Mouse (Mus musculus) layer of hippocampus, adult 8-10 months (tissue): Measurements from ENCODE around the gene Farp1. TPM values are rescaled to one million over a fixed set of nuclear protein-coding genes. Genes with fewer than 3 reads are reported as not detected.

Experiments
- DNase-seq, 2 experiments: peaks; one replicate each; pipeline ENCODE4 v3.0.0; 2022; ENCODE audit warnings: low spot score in 2 of 2
- total RNA-seq, 4 experiments: library from RNA; stranded (reverse); gene quantifications; 2 replicates each; pipeline ENCODE4 v1.2.4; 2022

Gene Farp1
- total RNA-seq, 4 experiments from 2014 or later = 110 to 121 (median 116) TPM

GRCm38 (mm10) chr14:121057750-121058149 is 22.8 kb downstream of the Farp1 start:
- DNase-seq = no peak

GRCm38 (mm10) chr14:121058481-121058880 is 23.5 kb downstream of the Farp1 start:
- DNase-seq = no peak

- DNase-seq = no peak
Measured at GRCm38 (mm10) chr14:121059266-121059665, 24.3 kb downstream of the Farp1 start.

- no peak for DNase-seq
Measured at GRCm38 (mm10) chr14:121060484-121060883, 25.5 kb downstream of the Farp1 start.

- DNase-seq = no peak
Measured at GRCm38 (mm10) chr14:121061686-121062085, 26.7 kb downstream of the Farp1 start.

- peak; percentile 51 to 68 for DNase-seq
Measured at GRCm38 (mm10) chr14:121062238-121063082, 27.5 kb downstream of the Farp1 start.

- DNase-seq = no peak
Measured at GRCm38 (mm10) chr14:121064726-121065125, 29.7 kb downstream of the Farp1 start.

- no peak for DNase-seq
Measured at GRCm38 (mm10) chr14:121073093-121073866, 38.3 kb downstream of the Farp1 start.

- DNase-seq = no peak
Measured at GRCm38 (mm10) chr14:121074197-121074734, 39.3 kb downstream of the Farp1 start.

- DNase-seq = no peak
Measured at GRCm38 (mm10) chr14:121080739-121081138, 45.7 kb downstream of the Farp1 start.

GRCm38 (mm10) chr14:121082341-121082740 is 47.3 kb downstream of the Farp1 start:
- DNase-seq = peak; percentile 62 to 75

GRCm38 (mm10) chr14:121082793-121083192 is 47.8 kb downstream of the Farp1 start:
- DNase-seq = no peak

- DNase-seq = no peak
Measured at GRCm38 (mm10) chr14:121083352-121083751, 48.4 kb downstream of the Farp1 start.

- no peak for DNase-seq
Measured at GRCm38 (mm10) chr14:121092517-121092916, 57.5 kb downstream of the Farp1 start.

GRCm38 (mm10) chr14:121093860-121094259 is 58.9 kb downstream of the Farp1 start:
- no peak for DNase-seq

GRCm38 (mm10) chr14:121097640-121098435 is 62.8 kb downstream of the Farp1 start:
- no peak for DNase-seq

GRCm38 (mm10) chr14:121099120-121099519 is 64.1 kb downstream of the Farp1 start:
- no peak for DNase-seq

GRCm38 (mm10) chr14:121099876-121100275 is 64.9 kb downstream of the Farp1 start:
- DNase-seq = no peak

GRCm38 (mm10) chr14:121100829-121101228 is 65.8 kb downstream of the Farp1 start:
- DNase-seq = no peak

- DNase-seq = no peak
Measured at GRCm38 (mm10) chr14:121101531-121101930, 66.5 kb downstream of the Farp1 start.

GRCm38 (mm10) chr14:121102599-121102998 is 67.6 kb downstream of the Farp1 start:
- no peak for DNase-seq
